Mouse (Mus musculus): ENCODE results near the gene Spc25. TPM values are rescaled to one million over a fixed set of nuclear protein-coding genes. Genes with fewer than 3 reads are reported as not detected.

Spc25 gene
- polyA plus RNA-seq, 1 experiment from 2014 or later = 137 TPM

DNA sequence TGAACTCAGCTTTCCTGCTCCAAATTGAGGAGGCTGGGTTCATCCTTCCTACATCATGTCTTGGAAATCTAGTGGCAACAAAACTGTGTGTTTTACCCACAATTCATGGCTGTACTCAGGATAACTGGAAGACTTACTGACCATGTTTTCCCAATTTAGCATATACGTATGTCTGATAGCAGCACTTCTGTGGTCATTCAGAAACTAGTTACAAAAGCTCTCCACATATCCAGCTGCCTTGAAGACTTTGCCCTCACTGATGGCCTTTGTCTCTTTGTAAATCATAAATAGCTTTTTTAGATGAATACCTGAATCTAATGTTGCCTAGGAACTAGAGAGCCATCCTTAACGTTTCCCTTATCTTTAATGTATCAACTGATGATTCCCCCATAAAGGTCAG lies 24.1 kb upstream of the Spc25 start:
- ATAC-seq (ENCODE audit: insufficient number of reproducible peaks, insufficient read depth, low FRiP score, low read depth) = no peak
- Histone ChIP-seq H3K9ac (ENCODE audit: low read length) (no peak overlapping the region), H3K9me3 (ENCODE audit: control insufficient read depth, low read length) (no peaks in the 10 kb centered on the region), H3K36me3 (ENCODE audit: control insufficient read depth, insufficient read depth, low read length) (no peaks in the 10 kb centered on the region), H3K27me3 (ENCODE audit: control insufficient read depth, insufficient read depth, low read length) (no peaks in the 10 kb centered on the region), H3K4me2 (ENCODE audit: low read length) (no peak overlapping the region), H3K4me1 (ENCODE audit: control insufficient read depth in 2 of 2, insufficient read depth in 2 of 2, low read length in 2 of 2) (no peaks in the 10 kb centered on the region), H3K4me3 (ENCODE audit: control insufficient read depth in 1 of 2, insufficient read depth in 1 of 2, low read depth in 1 of 2, low read length in 2 of 2) (no peak overlapping the region), H3K27ac (replicated peaks in 1 of 2; ENCODE audit: control insufficient read depth in 1 of 2, insufficient read depth in 1 of 2, low read depth in 2 of 2, low read length in 2 of 2) (no peak overlapping the region)
- WGBS = 81% methylated on average over 2 of the region's 2 CpGs

DNA sequence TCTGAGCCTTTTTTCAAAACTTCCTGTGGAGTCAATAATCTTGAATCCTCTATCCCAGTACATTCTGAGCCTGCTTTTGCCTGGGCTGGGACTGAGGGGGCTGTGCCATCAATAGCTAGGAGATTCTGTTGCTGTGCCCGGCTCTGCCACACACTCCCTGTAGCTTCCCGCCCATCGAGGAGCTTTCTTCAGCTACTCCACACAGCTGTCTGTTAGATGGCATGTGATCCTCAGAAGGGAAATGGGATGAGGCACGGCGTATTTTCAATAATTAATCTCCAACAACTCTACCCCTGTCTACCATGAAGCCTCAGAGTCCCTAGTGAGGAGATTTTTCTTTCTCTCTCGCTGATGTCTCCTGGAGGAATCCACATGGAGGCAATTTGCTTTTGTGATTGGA lies 22.6 kb upstream of the Spc25 start:
- no peak for ATAC-seq (ENCODE audit: insufficient number of reproducible peaks, insufficient read depth, low FRiP score, low read depth)
- H3K9ac ChIP-seq (ENCODE audit: low read length) = no peak overlapping the region
- H3K4me2 ChIP-seq (ENCODE audit: low read length) = no peak overlapping the region
- H3K27me3 ChIP-seq (ENCODE audit: control insufficient read depth, insufficient read depth, low read length) = no peaks in the 10 kb centered on the region
- H3K9me3 ChIP-seq (ENCODE audit: control insufficient read depth, low read length) = no peaks in the 10 kb centered on the region
- no peaks in the 10 kb centered on the region for H3K4me1 ChIP-seq (ENCODE audit: control insufficient read depth in 2 of 2, insufficient read depth in 2 of 2, low read length in 2 of 2)
- H3K4me3 ChIP-seq (ENCODE audit: control insufficient read depth in 1 of 2, insufficient read depth in 1 of 2, low read depth in 1 of 2, low read length in 2 of 2) = no peak overlapping the region
- no peak overlapping the region for H3K27ac ChIP-seq (replicated peaks in 1 of 2; ENCODE audit: control insufficient read depth in 1 of 2, insufficient read depth in 1 of 2, low read depth in 2 of 2, low read length in 2 of 2)
- H3K36me3 ChIP-seq (ENCODE audit: control insufficient read depth, insufficient read depth, low read length) = no peaks in the 10 kb centered on the region
- WGBS = 90% methylated on average over 6 of the region's 6 CpGs

DNA sequence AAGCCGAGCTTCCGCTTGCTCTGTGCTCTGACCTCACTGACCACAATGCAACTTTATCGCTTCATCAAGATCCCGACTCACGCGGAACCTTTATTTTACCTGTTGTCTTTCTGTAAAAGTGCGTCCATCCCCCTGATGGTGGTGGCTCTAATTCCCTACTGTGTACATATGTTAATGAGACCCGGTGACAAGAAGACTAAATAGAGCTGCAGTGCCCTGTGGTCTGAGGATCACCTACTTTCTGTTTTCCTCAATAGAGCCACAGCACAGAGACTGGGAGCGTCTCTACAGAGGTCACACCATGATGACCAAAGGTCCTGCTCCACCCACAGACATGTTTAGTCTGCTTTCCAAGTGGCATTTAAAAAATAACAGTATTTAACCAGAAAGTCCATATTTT lies 20.9 kb upstream of the Spc25 start:
- 87% methylated on average over 9 of the region's 9 CpGs for WGBS
- Histone ChIP-seq H3K9me3 (ENCODE audit: control insufficient read depth, low read length) (no peaks in the 10 kb centered on the region), H3K27me3 (ENCODE audit: control insufficient read depth, insufficient read depth, low read length) (no peaks in the 10 kb centered on the region), H3K4me3 (ENCODE audit: control insufficient read depth in 1 of 2, insufficient read depth in 1 of 2, low read depth in 1 of 2, low read length in 2 of 2) (no peak overlapping the region), H3K4me1 (ENCODE audit: control insufficient read depth in 2 of 2, insufficient read depth in 2 of 2, low read length in 2 of 2) (peaks cover 0 to 3% of the 10 kb centered on the region in 2 experiments; a peak in 1 of 4 replicates), H3K36me3 (ENCODE audit: control insufficient read depth, insufficient read depth, low read length) (no peaks in the 10 kb centered on the region), H3K27ac (replicated peaks in 1 of 2; ENCODE audit: control insufficient read depth in 1 of 2, insufficient read depth in 1 of 2, low read depth in 2 of 2, low read length in 2 of 2) (no peak overlapping the region), H3K4me2 (ENCODE audit: low read length) (no peak overlapping the region), H3K9ac (ENCODE audit: low read length) (no peak overlapping the region)
- no peak for ATAC-seq (ENCODE audit: insufficient number of reproducible peaks, insufficient read depth, low FRiP score, low read depth)

DNA sequence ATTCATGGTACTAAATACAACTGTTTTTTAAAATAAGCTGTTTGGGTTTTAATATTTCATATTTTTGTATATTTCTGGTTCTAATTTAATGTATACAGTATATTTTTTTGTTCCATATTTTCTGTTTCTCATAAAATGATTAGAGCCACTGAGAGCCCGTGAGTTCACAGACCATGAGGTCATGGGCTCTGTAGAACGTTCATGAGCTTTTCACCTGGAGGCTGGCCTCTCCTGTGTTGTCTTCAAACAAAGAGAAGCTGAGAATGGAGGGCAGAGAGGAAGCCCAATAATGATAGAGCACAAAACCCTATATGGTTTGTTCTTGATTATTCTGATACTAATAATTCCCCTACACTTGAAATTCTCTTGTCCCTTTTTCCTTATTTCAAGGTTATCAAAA lies 18.7 kb upstream of the Spc25 start:
- no peaks in the 10 kb centered on the region for H3K9me3 ChIP-seq (ENCODE audit: control insufficient read depth, low read length)
- WGBS = 49% methylated on average over 2 of the region's 2 CpGs

DNA sequence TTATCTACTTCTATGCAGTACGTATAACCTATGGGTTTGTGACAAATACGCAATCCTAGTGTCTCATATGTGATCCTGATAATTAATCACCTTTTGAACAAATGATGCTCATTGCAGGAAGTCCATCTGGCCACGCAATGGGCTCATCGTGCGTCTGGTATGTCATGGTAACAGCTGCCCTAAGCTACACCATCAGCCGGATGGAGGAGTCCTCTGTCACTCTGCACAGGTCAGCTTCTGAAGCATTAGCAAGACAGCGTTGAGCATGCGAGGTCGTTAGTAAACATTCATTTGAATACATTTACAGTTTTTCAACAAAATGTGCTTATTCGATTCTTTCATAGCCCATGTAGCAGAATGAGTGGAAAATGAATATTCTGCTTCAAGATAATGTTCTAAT lies 16.8 kb upstream of the Spc25 start:
- H3K4me2 ChIP-seq (ENCODE audit: low read length) = no peak overlapping the region
- ATAC-seq (ENCODE audit: insufficient number of reproducible peaks, insufficient read depth, low FRiP score, low read depth) = no peak
- no peak overlapping the region for H3K27ac ChIP-seq (replicated peaks in 1 of 2; ENCODE audit: control insufficient read depth in 1 of 2, insufficient read depth in 1 of 2, low read depth in 2 of 2, low read length in 2 of 2)
- no peak overlapping the region for H3K9ac ChIP-seq (ENCODE audit: low read length)
- no peaks in the 10 kb centered on the region for H3K27me3 ChIP-seq (ENCODE audit: control insufficient read depth, insufficient read depth, low read length)
- no peaks in the 10 kb centered on the region for H3K36me3 ChIP-seq (ENCODE audit: control insufficient read depth, insufficient read depth, low read length)
- peaks cover 0 to 3% of the 10 kb centered on the region in 2 experiments; a peak in 1 of 4 replicates for H3K4me1 ChIP-seq (ENCODE audit: control insufficient read depth in 2 of 2, insufficient read depth in 2 of 2, low read length in 2 of 2)
- no peaks in the 10 kb centered on the region for H3K9me3 ChIP-seq (ENCODE audit: control insufficient read depth, low read length)
- WGBS = 86% methylated on average over 10 of the region's 10 CpGs
- no peak overlapping the region for H3K4me3 ChIP-seq (ENCODE audit: control insufficient read depth in 1 of 2, insufficient read depth in 1 of 2, low read depth in 1 of 2, low read length in 2 of 2)

More for the DNA sequence above, 18.7 kb upstream of the Spc25 start:
- no peak overlapping the region for H3K9ac ChIP-seq (ENCODE audit: low read length)
- H3K36me3 ChIP-seq (ENCODE audit: control insufficient read depth, insufficient read depth, low read length) = no peaks in the 10 kb centered on the region
- H3K27me3 ChIP-seq (ENCODE audit: control insufficient read depth, insufficient read depth, low read length) = no peaks in the 10 kb centered on the region
- no peak overlapping the region for H3K4me3 ChIP-seq (ENCODE audit: control insufficient read depth in 1 of 2, insufficient read depth in 1 of 2, low read depth in 1 of 2, low read length in 2 of 2)
- no peak overlapping the region for H3K27ac ChIP-seq (replicated peaks in 1 of 2; ENCODE audit: control insufficient read depth in 1 of 2, insufficient read depth in 1 of 2, low read depth in 2 of 2, low read length in 2 of 2)
- H3K4me1 ChIP-seq (ENCODE audit: control insufficient read depth in 2 of 2, insufficient read depth in 2 of 2, low read length in 2 of 2) = peaks cover 0 to 3% of the 10 kb centered on the region in 2 experiments; a peak in 1 of 4 replicates
- H3K4me2 ChIP-seq (ENCODE audit: low read length) = no peak overlapping the region
- ATAC-seq (ENCODE audit: insufficient number of reproducible peaks, insufficient read depth, low FRiP score, low read depth) = no peak

DNA sequence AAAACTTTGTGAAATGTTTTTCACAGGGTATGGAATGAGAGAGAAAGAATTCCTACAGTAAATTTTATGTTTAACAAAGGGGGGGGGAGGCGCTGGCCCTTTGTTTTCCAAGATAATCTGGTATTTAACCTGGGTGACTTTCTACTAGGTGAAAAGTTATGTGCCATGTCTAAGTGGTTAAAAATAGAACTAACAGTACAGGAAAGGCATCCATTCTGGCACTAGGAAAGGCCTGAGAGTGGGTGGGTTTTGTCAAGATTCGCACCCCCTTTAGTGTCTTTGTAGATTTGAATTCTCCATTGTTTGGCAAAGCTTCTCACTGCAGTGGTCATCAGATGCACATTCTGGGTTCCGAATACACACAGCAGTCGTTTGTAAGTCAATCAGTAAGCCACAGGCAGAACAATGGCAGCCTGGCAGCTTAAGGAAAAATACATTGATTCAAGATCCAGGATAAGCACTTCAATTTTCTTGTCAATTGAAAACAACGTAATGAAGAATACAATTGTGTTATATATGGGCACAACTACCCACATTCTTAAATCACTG lies 15.9 kb upstream of the Spc25 start:
- H3K9me3 ChIP-seq (ENCODE audit: control insufficient read depth, low read length) = no peaks in the 10 kb centered on the region
- no peaks in the 10 kb centered on the region for H3K36me3 ChIP-seq (ENCODE audit: control insufficient read depth, insufficient read depth, low read length)
- H3K4me1 ChIP-seq (ENCODE audit: control insufficient read depth in 2 of 2, insufficient read depth in 2 of 2, low read length in 2 of 2) = peaks cover 0 to 3% of the 10 kb centered on the region in 2 experiments; a peak in 1 of 4 replicates
- H3K4me3 ChIP-seq (ENCODE audit: control insufficient read depth in 1 of 2, insufficient read depth in 1 of 2, low read depth in 1 of 2, low read length in 2 of 2) = no peak overlapping the region
- ATAC-seq (ENCODE audit: insufficient number of reproducible peaks, insufficient read depth, low FRiP score, low read depth) = no peak
- H3K4me2 ChIP-seq (ENCODE audit: low read length) = no peak overlapping the region
- peak overlapping the region in 1 of 2 experiments; percentile 62; a peak in 3 of 4 replicates for H3K27ac ChIP-seq (replicated peaks in 1 of 2; ENCODE audit: control insufficient read depth in 1 of 2, insufficient read depth in 1 of 2, low read depth in 2 of 2, low read length in 2 of 2)
- WGBS = 55% methylated on average over 5 of the region's 5 CpGs
- H3K27me3 ChIP-seq (ENCODE audit: control insufficient read depth, insufficient read depth, low read length) = no peaks in the 10 kb centered on the region
- H3K9ac ChIP-seq (ENCODE audit: low read length) = no peak overlapping the region

DNA sequence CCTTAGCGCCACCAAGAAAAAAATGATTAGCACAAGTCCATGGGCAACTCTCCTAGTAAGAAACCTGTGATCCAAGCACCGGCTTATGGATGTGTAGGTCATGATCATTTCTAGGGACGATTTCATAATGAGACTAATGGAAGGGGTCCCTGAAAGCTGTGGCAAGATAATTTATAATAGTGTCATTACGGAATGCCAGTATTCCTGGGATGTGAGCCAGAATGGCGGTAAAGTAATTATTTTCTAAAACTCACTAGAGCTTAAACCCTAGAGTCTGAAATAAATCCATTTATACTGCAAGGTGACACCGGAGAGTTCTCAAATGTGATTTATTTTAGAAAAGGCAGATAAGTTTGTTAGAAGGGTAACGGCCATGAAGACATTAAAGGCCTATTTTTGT lies 9.2 kb upstream of the Spc25 start:
- ATAC-seq (ENCODE audit: insufficient number of reproducible peaks, insufficient read depth, low FRiP score, low read depth) = no peak
- no peaks in the 10 kb centered on the region for H3K27me3 ChIP-seq (ENCODE audit: control insufficient read depth, insufficient read depth, low read length)
- H3K4me2 ChIP-seq (ENCODE audit: low read length) = no peak overlapping the region
- H3K4me1 ChIP-seq (ENCODE audit: control insufficient read depth in 2 of 2, insufficient read depth in 2 of 2, low read length in 2 of 2) = no peaks in the 10 kb centered on the region
- H3K36me3 ChIP-seq (ENCODE audit: control insufficient read depth, insufficient read depth, low read length) = no peaks in the 10 kb centered on the region
- no peak overlapping the region for H3K27ac ChIP-seq (replicated peaks in 1 of 2; ENCODE audit: control insufficient read depth in 1 of 2, insufficient read depth in 1 of 2, low read depth in 2 of 2, low read length in 2 of 2)
- 79% methylated on average over 7 of the region's 7 CpGs for WGBS
- no peak overlapping the region for H3K9ac ChIP-seq (ENCODE audit: low read length)
- no peaks in the 10 kb centered on the region for H3K9me3 ChIP-seq (ENCODE audit: control insufficient read depth, low read length)
- H3K4me3 ChIP-seq (ENCODE audit: control insufficient read depth in 1 of 2, insufficient read depth in 1 of 2, low read depth in 1 of 2, low read length in 2 of 2) = no peak overlapping the region

DNA sequence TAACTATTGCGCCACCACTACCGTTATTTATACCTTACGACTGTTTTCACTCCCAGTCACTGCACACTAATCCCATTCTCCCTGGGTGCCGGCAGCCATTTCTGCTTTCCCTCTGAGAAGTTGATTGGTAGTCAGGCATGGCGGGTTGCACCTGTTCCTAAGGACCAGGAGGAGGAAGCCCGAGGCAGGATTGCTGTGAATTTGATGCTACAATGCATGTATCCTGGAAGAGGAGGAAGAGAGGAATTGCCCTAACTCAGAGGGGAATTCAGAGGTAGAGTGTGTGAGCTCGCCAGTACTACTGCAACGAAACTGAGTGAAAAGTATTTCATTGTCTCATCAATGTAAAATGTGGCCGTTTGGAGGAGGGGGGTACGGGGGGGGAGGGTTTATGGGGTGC lies 6.7 kb upstream of the Spc25 start:
- 66% methylated on average over 10 of the region's 10 CpGs for WGBS
- Histone ChIP-seq H3K4me2 (ENCODE audit: low read length) (no peak overlapping the region), H3K27ac (replicated peaks in 1 of 2; ENCODE audit: control insufficient read depth in 1 of 2, insufficient read depth in 1 of 2, low read depth in 2 of 2, low read length in 2 of 2) (no peak overlapping the region), H3K9me3 (ENCODE audit: control insufficient read depth, low read length) (no peaks in the 10 kb centered on the region), H3K27me3 (ENCODE audit: control insufficient read depth, insufficient read depth, low read length) (no peaks in the 10 kb centered on the region), H3K36me3 (ENCODE audit: control insufficient read depth, insufficient read depth, low read length) (no peaks in the 10 kb centered on the region), H3K4me3 (ENCODE audit: control insufficient read depth in 1 of 2, insufficient read depth in 1 of 2, low read depth in 1 of 2, low read length in 2 of 2) (no peak overlapping the region), H3K4me1 (ENCODE audit: control insufficient read depth in 2 of 2, insufficient read depth in 2 of 2, low read length in 2 of 2) (no peaks in the 10 kb centered on the region), H3K9ac (ENCODE audit: low read length) (no peak overlapping the region)
- no peak for ATAC-seq (ENCODE audit: insufficient number of reproducible peaks, insufficient read depth, low FRiP score, low read depth)
